Mouse (Mus musculus): Measurements from ENCODE around the gene Schip1. TPM values are rescaled to one million over a fixed set of nuclear protein-coding genes. Genes with fewer than 3 reads are reported as not detected.

Schip1 gene
- polyA plus RNA-seq, 1 experiment from 2014 or later: 68.8 TPM

Other genes starting within 250 kb of the Schip1 start
- not detected in 2 replicates for gene Iqcj, start 172.6 kb upstream of the Schip1 start, polyA plus RNA-seq (2014; fragmentation: Nextera tagmentation; extraction: Ambion mirVana)
- 0.26 TPM in 1 of 2 replicates, not detected in the other for gene Iqschfp, start 172.6 kb upstream of the Schip1 start, polyA plus RNA-seq (2014; fragmentation: Nextera tagmentation; extraction: Ambion mirVana)